Mouse (Mus musculus): ENCODE results near the gene Kcnk7. TPM values are rescaled to one million over a fixed set of nuclear protein-coding genes. Genes with fewer than 3 reads are reported as not detected.

Gene Kcnk7
- polyA plus RNA-seq, 1 experiment, result 0.04 TPM

GRCm38 (mm10) chr19:5715793-5716688 lies 11.9 kb downstream of the Kcnk7 start:
- no peaks in the 10 kb centered on the region for H3K9me3 ChIP-seq (ENCODE audit: control insufficient read depth, low read length)
- TF ChIP-seq TAL1 (IDR thresholded peaks at IDR 0.05; ENCODE audit: low read length), result no peak
- TF ChIP-seq GATA1 (IDR thresholded peaks at IDR 0.05; ENCODE audit: low read length), result no peak
- peak overlapping the region; percentile 45 for H3K4me3 ChIP-seq (replicated peaks)
- H3K27me3 ChIP-seq (ENCODE audit: control insufficient read depth), result peaks cover 6% of the 10 kb centered on the region; the same call in 1 of the 2 replicates
- peaks cover 97% of the 10 kb centered on the region for H3K4me1 ChIP-seq (ENCODE audit: control insufficient read depth)
- peaks cover 100% of the 10 kb centered on the region for H3K36me3 ChIP-seq (ENCODE audit: control insufficient read depth)

- Histone ChIP-seq H3K36me3 (ENCODE audit: control insufficient read depth) (peaks cover 100% of the 10 kb centered on the region), H3K4me1 (ENCODE audit: control insufficient read depth) (peaks cover 99% of the 10 kb centered on the region), H3K4me3 (replicated peaks) (peak overlapping the region; percentile 29), H3K27me3 (ENCODE audit: control insufficient read depth) (peaks cover 6% of the 10 kb centered on the region; the same call in 1 of the 2 replicates), H3K9me3 (ENCODE audit: control insufficient read depth, low read length) (no peaks in the 10 kb centered on the region)
- TF ChIP-seq GATA1 (IDR thresholded peaks at IDR 0.05; ENCODE audit: low read length) (no peak), TAL1 (IDR thresholded peaks at IDR 0.05; ENCODE audit: low read length) (no peak)
Measured at GRCm38 (mm10) chr19:5716955-5717354, 12.8 kb downstream of the Kcnk7 start.

- Histone ChIP-seq H3K9me3 (ENCODE audit: control insufficient read depth, low read length) (no peaks in the 10 kb centered on the region), H3K4me1 (ENCODE audit: control insufficient read depth) (peaks cover 87% of the 10 kb centered on the region), H3K4me3 (replicated peaks) (peak overlapping the region; percentile 45), H3K36me3 (ENCODE audit: control insufficient read depth) (peaks cover 98% of the 10 kb centered on the region), H3K27me3 (ENCODE audit: control insufficient read depth) (peaks cover 4% of the 10 kb centered on the region; the same call in 1 of the 2 replicates)
- TF ChIP-seq TAL1 (IDR thresholded peaks at IDR 0.05; ENCODE audit: low read length), result no peak
- no peak for TF ChIP-seq GATA1 (IDR thresholded peaks at IDR 0.05; ENCODE audit: low read length)
Measured at GRCm38 (mm10) chr19:5721233-5721632, 17.1 kb downstream of the Kcnk7 start.

- peak; percentile 87 for TF ChIP-seq TAL1 (IDR thresholded peaks at IDR 0.05; ENCODE audit: low read length)
- TF ChIP-seq GATA1 (IDR thresholded peaks at IDR 0.05; ENCODE audit: low read length), result peak; percentile 89
- Histone ChIP-seq H3K4me3 (replicated peaks) (peak overlapping the region; percentile 74), H3K4me1 (ENCODE audit: control insufficient read depth) (peaks cover 87% of the 10 kb centered on the region), H3K9me3 (ENCODE audit: control insufficient read depth, low read length) (no peaks in the 10 kb centered on the region), H3K36me3 (ENCODE audit: control insufficient read depth) (peaks cover 87% of the 10 kb centered on the region), H3K27me3 (ENCODE audit: control insufficient read depth) (no peaks in the 10 kb centered on the region; the same call in 1 of the 2 replicates)
Measured at GRCm38 (mm10) chr19:5722848-5723425, 18.8 kb downstream of the Kcnk7 start.

- H3K9me3 ChIP-seq (ENCODE audit: control insufficient read depth, low read length), result no peaks in the 10 kb centered on the region
- peak overlapping the region; percentile 74 for H3K4me3 ChIP-seq (replicated peaks)
- peaks cover 87% of the 10 kb centered on the region for H3K36me3 ChIP-seq (ENCODE audit: control insufficient read depth)
- no peaks in the 10 kb centered on the region; the same call in 1 of the 2 replicates for H3K27me3 ChIP-seq (ENCODE audit: control insufficient read depth)
- peak; percentile 36; the same call in 1 of the 2 replicates for TF ChIP-seq GATA1 (IDR thresholded peaks at IDR 0.05; ENCODE audit: low read length)
- no peak for TF ChIP-seq TAL1 (IDR thresholded peaks at IDR 0.05; ENCODE audit: low read length)
- H3K4me1 ChIP-seq (ENCODE audit: control insufficient read depth), result peaks cover 87% of the 10 kb centered on the region
Measured at GRCm38 (mm10) chr19:5723934-5724548, 19.9 kb downstream of the Kcnk7 start.

- Histone ChIP-seq H3K9me3 (ENCODE audit: control insufficient read depth, low read length) (no peaks in the 10 kb centered on the region), H3K4me3 (replicated peaks) (peak overlapping the region; percentile 74), H3K36me3 (ENCODE audit: control insufficient read depth) (peaks cover 86% of the 10 kb centered on the region), H3K4me1 (ENCODE audit: control insufficient read depth) (peaks cover 87% of the 10 kb centered on the region), H3K27me3 (ENCODE audit: control insufficient read depth) (no peaks in the 10 kb centered on the region; the same call in 1 of the 2 replicates)
- TF ChIP-seq TAL1 (IDR thresholded peaks at IDR 0.05; ENCODE audit: low read length), result no peak
- TF ChIP-seq GATA1 (IDR thresholded peaks at IDR 0.05; ENCODE audit: low read length), result no peak
Measured at GRCm38 (mm10) chr19:5724549-5724941, 20.4 kb downstream of the Kcnk7 start.

- peaks cover 87% of the 10 kb centered on the region for H3K4me1 ChIP-seq (ENCODE audit: control insufficient read depth)
Measured at GRCm38 (mm10) chr19:5725029-5725707, 21.0 kb downstream of the Kcnk7 start.

GRCm38 (mm10) chr19:5725767-5726515 lies 21.8 kb downstream of the Kcnk7 start, which contains the start of gene Ehbp1l1:
Gene Ehbp1l1, minus strand, starts transcription at chr19:5726317.
- Histone ChIP-seq H3K4me3 (replicated peaks) (peak within 1 kb of the TSS; percentile 74), H3K4me1 (ENCODE audit: control insufficient read depth) (peaks cover 87% of the 10 kb centered on the region), H3K9me3 (ENCODE audit: control insufficient read depth, low read length) (no peaks in the 10 kb centered on the region), H3K27me3 (ENCODE audit: control insufficient read depth) (no peaks in the 10 kb centered on the region; the same call in 1 of the 2 replicates), H3K36me3 (ENCODE audit: control insufficient read depth) (peaks cover 86% of the 10 kb centered on the region)
- TF ChIP-seq GATA1 (IDR thresholded peaks at IDR 0.05; ENCODE audit: low read length) (no peak), TAL1 (IDR thresholded peaks at IDR 0.05; ENCODE audit: low read length) (no peak)

More at GRCm38 (mm10) chr19:5725029-5725707, 21.0 kb downstream of the Kcnk7 start:
- TF ChIP-seq GATA1 (IDR thresholded peaks at IDR 0.05; ENCODE audit: low read length) (no peak), TAL1 (IDR thresholded peaks at IDR 0.05; ENCODE audit: low read length) (no peak)
- peak overlapping the region; percentile 74 for H3K4me3 ChIP-seq (replicated peaks)
- no peaks in the 10 kb centered on the region; the same call in 1 of the 2 replicates for H3K27me3 ChIP-seq (ENCODE audit: control insufficient read depth)
- peaks cover 86% of the 10 kb centered on the region for H3K36me3 ChIP-seq (ENCODE audit: control insufficient read depth)
- H3K9me3 ChIP-seq (ENCODE audit: control insufficient read depth, low read length), result no peaks in the 10 kb centered on the region
